Mouse (Mus musculus) spleen, adult 2 months (tissue): ENCODE data around the gene Ccnd1.

Experiments
- CTCF ChIP-seq: fragments of 200-500 bp; IDR thresholded peaks from 2 replicates; pipeline ENCODE4 v1.5.1; 2011; ENCODE audit warnings: mild to moderate bottlenecking, inconsistent platforms; ENCODE audit not compliant: insufficient read depth, insufficient read length, insufficient replicate concordance; ENCODE audit errors: extremely low read depth
- POLR2A ChIP-seq: fragments of 200-500 bp; IDR thresholded peaks from 2 replicates; pipeline ENCODE4 v1.6.1; 2011; ENCODE audit warnings: low read depth, low read length, inconsistent platforms

GRCm38 (mm10) chr7:144936311-144936880 is 3.3 kb downstream of the Ccnd1 start:
- no peak for TF ChIP-seq POLR2A
- no peak for TF ChIP-seq CTCF
